Mouse (Mus musculus) cerebellum, adult 2 months (tissue): ENCODE results near the gene 1700017B05Rik.

Source experiments
- CTCF ChIP-seq: fragments of 200-500 bp; IDR thresholded peaks from 2 replicates; pipeline ENCODE4 v1.5.1; 2011; ENCODE audit warnings: low read depth, mild to moderate bottlenecking, control low read depth, low read length, moderate library complexity, borderline replicate concordance; ENCODE audit not compliant: insufficient read depth
- POLR2A ChIP-seq: fragments of 200-500 bp; IDR thresholded peaks from 2 replicates; pipeline ENCODE4 v1.6.1; 2011; ENCODE audit warnings: low read length, control low read depth, borderline replicate concordance; ENCODE audit not compliant: insufficient read depth

DNA sequence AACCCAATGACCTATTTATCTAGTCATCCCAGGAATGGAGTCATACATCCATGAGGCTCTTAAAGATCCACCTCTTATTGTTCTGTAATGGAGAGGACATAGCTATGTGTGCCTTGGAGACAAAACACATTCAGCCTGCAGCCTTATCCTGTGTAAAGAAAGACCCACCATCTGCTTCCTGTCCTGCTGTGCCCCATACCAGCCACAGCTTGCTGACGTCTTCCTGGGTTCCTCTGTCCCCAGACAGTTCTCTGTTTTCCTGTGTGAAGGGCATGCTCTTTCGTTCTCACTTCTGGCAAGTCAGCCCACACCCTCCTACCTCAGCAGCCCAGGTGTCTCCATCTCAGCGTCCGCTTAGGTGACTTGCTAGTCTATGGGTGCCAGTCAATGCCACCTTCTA is 15.9 kb upstream of the 1700017B05Rik start:
- no peak for TF ChIP-seq POLR2A
- no peak for TF ChIP-seq CTCF
